Mouse (Mus musculus) megakaryocyte, embryonic 14.5 days (primary cell): ENCODE measurements at regions not wholly inside any gene's neighbourhood (a gene's known extent, or its start where the extent isn't known, plus 50 kb on each side); places are given as distances from the start of the nearest gene placed in this dataset.

ENCODE experiments used
- FLI1 ChIP-seq: IDR thresholded peaks from 2 replicates; pipeline ENCODE4 v1.6.1; 2012; ENCODE audit warnings: low read length, inconsistent platforms, mixed read lengths
- GATA1 ChIP-seq: IDR thresholded peaks from 3 replicates; pipeline ENCODE4 v1.6.1; 2012; ENCODE audit warnings: mixed read lengths, low read length, inconsistent platforms, borderline replicate concordance

DNA sequence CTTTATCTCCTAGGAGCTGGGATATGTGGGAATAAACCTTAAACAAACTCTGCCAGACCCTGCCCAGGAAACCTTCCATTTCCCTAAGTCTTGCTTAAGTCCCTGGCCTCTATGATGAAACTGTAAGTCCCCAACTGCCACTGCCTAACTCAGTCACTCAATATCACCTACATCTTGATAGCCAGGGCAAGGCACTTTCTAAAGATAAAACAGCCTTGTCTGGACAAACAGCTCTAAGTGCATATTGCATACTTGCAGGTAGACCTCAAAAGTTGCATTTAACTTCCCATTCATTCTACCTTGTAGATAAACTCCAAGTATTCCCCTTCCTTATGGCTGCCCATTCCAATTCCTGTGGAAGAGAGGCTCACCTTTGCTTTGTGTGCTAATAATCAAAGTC lies 624.4 kb downstream of the Hs3st4 start:
- TF ChIP-seq FLI1, result no peak
- no peak for TF ChIP-seq GATA1
